Mouse (Mus musculus) ES-Bruce4 (cell line): ENCODE data around the gene Tle2. TPM values are rescaled to one million over a fixed set of nuclear protein-coding genes. Genes with fewer than 3 reads are reported as not detected.

ENCODE experiments used
- H3K27ac ChIP-seq: 2 replicates; pipeline ENCODE4 v1.5.1; 2012; ENCODE audit warnings: low read length, inconsistent platforms; ENCODE audit not compliant: insufficient read depth
- H3K27me3 ChIP-seq: 2 replicates; pipeline ENCODE4 v1.6.1; 2012; ENCODE audit warnings: mild to moderate bottlenecking, low read length, inconsistent platforms; ENCODE audit not compliant: control insufficient read depth, poor library complexity, insufficient read depth, severe bottlenecking
- H3K36me3 ChIP-seq: 2 replicates; pipeline ENCODE4 v1.6.1; 2012; ENCODE audit warnings: inconsistent platforms, mild to moderate bottlenecking, low read length, moderate library complexity; ENCODE audit not compliant: control insufficient read depth, poor library complexity, insufficient read depth, severe bottlenecking
- H3K4me1 ChIP-seq: one replicate; pipeline ENCODE4 v1.8.1; 2011; ENCODE audit warnings: low read length; ENCODE audit not compliant: control insufficient read depth, insufficient read depth
- H3K4me3 ChIP-seq: 2 replicates; pipeline ENCODE4 v1.5.1; 2011; ENCODE audit warnings: low read depth, mild to moderate bottlenecking, low read length
- H3K9ac ChIP-seq: 2 replicates; pipeline ENCODE4 v1.6.1; 2012; ENCODE audit warnings: low read depth, mild to moderate bottlenecking, inconsistent platforms; ENCODE audit not compliant: poor library complexity, severe bottlenecking
- H3K9me3 ChIP-seq: replicated peaks from 2 replicates; pipeline ENCODE4 v1.6.1; 2012; ENCODE audit warnings: mild to moderate bottlenecking, low read length, inconsistent platforms; ENCODE audit not compliant: control insufficient read depth, poor library complexity, insufficient read depth, severe bottlenecking
- CTCF ChIP-seq: IDR thresholded peaks from one replicate; pipeline ENCODE4 v1.8.1; 2011; ENCODE audit warnings: low read depth, low read length
- EP300 ChIP-seq: IDR thresholded peaks from 2 replicates; pipeline ENCODE4 v1.6.1; 2011; ENCODE audit warnings: low read depth, low read length; ENCODE audit not compliant: insufficient read depth
- POLR2A ChIP-seq: IDR thresholded peaks from one replicate; pipeline ENCODE4 v1.8.1; 2011; ENCODE audit warnings: low read length; ENCODE audit not compliant: insufficient read depth
- polyA plus RNA-seq: library from polyadenylated mRNA; stranded (reverse); fragments of >200 nt; gene quantifications from 2 replicates; pipeline ENCODE4 v1.2.4, GENCODE M21; 2011; ENCODE audit warnings: low read depth; ENCODE audit not compliant: missing spikeins, insufficient read depth, insufficient read length

The Tle2 gene
- polyA plus RNA-seq, 1 experiment: 3.8 TPM

DNA sequence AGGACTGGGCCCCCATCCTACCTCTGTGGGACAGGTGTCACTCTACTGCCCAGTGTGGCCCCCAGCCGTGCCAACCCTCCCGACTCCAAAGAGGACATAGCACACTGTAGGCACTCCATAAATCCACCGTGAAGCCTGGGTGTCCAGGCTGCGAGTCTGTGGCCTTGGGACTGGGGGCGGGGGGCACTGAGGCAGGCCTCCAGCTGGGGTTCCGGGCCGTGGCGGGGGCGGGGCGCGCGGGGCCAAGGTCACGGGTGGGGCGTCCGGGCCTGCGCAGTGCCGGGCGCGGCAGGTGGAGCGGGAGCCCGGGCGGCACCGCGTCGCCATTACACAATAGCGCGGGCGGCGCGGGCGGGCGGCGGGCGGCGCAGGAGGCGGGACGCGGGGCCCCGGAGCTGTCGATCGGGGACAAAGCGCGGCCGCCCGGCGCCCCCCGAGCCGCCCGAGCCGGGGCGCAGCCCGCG is 15.2 kb upstream of the Tle2 start, which contains the start of gene Aes:
TSS of gene Aes (plus strand) at position 326 of the 464 bp plus-strand sequence.
- no peaks in the 10 kb centered on the region for H3K9me3 ChIP-seq
- no peak within 1 kb of the TSS for H3K27ac ChIP-seq
- peak within 1 kb of the TSS; percentile 98 for H3K9ac ChIP-seq
- TF ChIP-seq POLR2A (no peak), EP300 (no peak), CTCF (no peak)
- H3K4me1 ChIP-seq: peaks cover 6% of the 10 kb centered on the region
- peak within 1 kb of the TSS; percentile 94 for H3K4me3 ChIP-seq
- no peaks in the 10 kb centered on the region for H3K27me3 ChIP-seq
- H3K36me3 ChIP-seq: no peaks in the 10 kb centered on the region; the same call in 1 of the 2 replicates

GRCm38 (mm10) chr10:81559627-81560539 is 14.5 kb upstream of the Tle2 start:
- TF ChIP-seq EP300: no peak
- TF ChIP-seq CTCF: no peak
- no peak for TF ChIP-seq POLR2A
- H3K9me3 ChIP-seq: no peaks in the 10 kb centered on the region
- H3K9ac ChIP-seq: peak overlapping the region; percentile 98
- H3K4me3 ChIP-seq: peak overlapping the region; percentile 94
- peaks cover 6% of the 10 kb centered on the region for H3K4me1 ChIP-seq
- no peaks in the 10 kb centered on the region; the same call in 1 of the 2 replicates for H3K36me3 ChIP-seq
- no peaks in the 10 kb centered on the region for H3K27me3 ChIP-seq
- H3K27ac ChIP-seq: no peak overlapping the region

GRCm38 (mm10) chr10:81560719-81561459 is 13.5 kb upstream of the Tle2 start:
- peak overlapping the region; percentile 94 for H3K4me3 ChIP-seq
- TF ChIP-seq POLR2A (no peak), CTCF (no peak), EP300 (0 out of 2 replicates have a peak, but pooled peaks have one; percentile 48)
- peaks cover 6% of the 10 kb centered on the region for H3K36me3 ChIP-seq
- H3K27me3 ChIP-seq: no peaks in the 10 kb centered on the region
- peak overlapping the region; percentile 98 for H3K9ac ChIP-seq
- peak overlapping the region; percentile 5; the same call in 1 of the 2 replicates for H3K27ac ChIP-seq
- no peaks in the 10 kb centered on the region for H3K9me3 ChIP-seq
- peaks cover 6% of the 10 kb centered on the region for H3K4me1 ChIP-seq

- Histone ChIP-seq H3K9ac (no peak overlapping the region), H3K4me3 (no peak overlapping the region), H3K9me3 (no peaks in the 10 kb centered on the region), H3K4me1 (peaks cover 6% of the 10 kb centered on the region), H3K27me3 (no peaks in the 10 kb centered on the region), H3K27ac (no peak overlapping the region), H3K36me3 (peaks cover 7% of the 10 kb centered on the region)
- TF ChIP-seq CTCF: no peak
- TF ChIP-seq EP300: no peak
- no peak for TF ChIP-seq POLR2A
These were observed 11.9 kb upstream of the Tle2 start for GRCm38 (mm10) chr10:81562411-81562810.

GRCm38 (mm10) chr10:81563481-81563880 is 10.9 kb upstream of the Tle2 start:
- H3K27me3 ChIP-seq: no peaks in the 10 kb centered on the region
- H3K9ac ChIP-seq: no peak overlapping the region
- no peak for TF ChIP-seq POLR2A
- TF ChIP-seq EP300: no peak
- TF ChIP-seq CTCF: no peak
- H3K27ac ChIP-seq: no peak overlapping the region
- H3K36me3 ChIP-seq: peaks cover 7% of the 10 kb centered on the region
- H3K4me1 ChIP-seq: peaks cover 6% of the 10 kb centered on the region
- peak overlapping the region; percentile 19; the same call in 1 of the 2 replicates for H3K4me3 ChIP-seq
- no peaks in the 10 kb centered on the region for H3K9me3 ChIP-seq
